Mouse (Mus musculus) liver, postnatal 0 days (tissue): ENCODE data around the gene Kat6b.

Source experiments
- CTCF ChIP-seq: sonication (generic); IDR thresholded peaks from 2 replicates; pipeline ENCODE4 v1.5.1; 2016; ENCODE audit warnings: antibody characterized with exemption, low read depth
- EP300 ChIP-seq: IDR thresholded peaks from 2 replicates; pipeline ENCODE4 v1.6.1; 2016; ENCODE audit warnings: antibody characterized with exemption, low read depth, mild to moderate bottlenecking

DNA sequence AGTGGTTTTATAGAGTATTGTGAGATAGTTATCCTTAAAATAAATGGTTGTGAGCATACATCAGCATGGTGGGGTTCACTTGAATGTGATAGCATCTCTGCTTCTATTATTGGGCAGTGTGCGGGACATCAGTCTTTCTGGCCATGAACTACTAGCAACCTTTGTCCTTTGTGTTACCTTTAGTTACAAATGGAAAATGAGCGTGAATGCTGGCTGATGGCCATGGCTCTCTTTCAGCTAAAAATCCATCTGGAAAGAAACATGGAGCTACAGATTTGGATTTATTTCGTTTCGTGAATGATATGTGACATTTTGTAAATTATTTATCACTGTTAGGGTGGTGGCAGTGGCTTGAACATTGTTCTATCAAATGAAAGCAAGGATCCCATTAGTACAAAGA, 126.5 kb downstream of the Kat6b start:
- TF ChIP-seq CTCF (no peak), EP300 (no peak)
